Mouse (Mus musculus): ENCODE results near the gene Srpr. TPM values are rescaled to one million over a fixed set of nuclear protein-coding genes. Genes with fewer than 3 reads are reported as not detected.

Srpr gene
- polyA plus RNA-seq, 1 experiment from 2014 or later = 95.7 TPM

GRCm38 (mm10) chr9:35182832-35183231, 17.1 kb upstream of the Srpr start:
- H3K9ac ChIP-seq (ENCODE audit: low read depth, low read length) = no peak overlapping the region
- H3K9me3 ChIP-seq (replicated peaks; ENCODE audit: control insufficient read depth, low read length) = no peaks in the 10 kb centered on the region
- no peaks in the 10 kb centered on the region for H3K27me3 ChIP-seq (ENCODE audit: control insufficient read depth, insufficient read depth, low read length)
- 0 out of 2 replicates have a peak, but pooled peaks cover 2% of the 10 kb centered on the region for H3K36me3 ChIP-seq (ENCODE audit: control insufficient read depth, insufficient read depth, low read length)
- no peaks in the 10 kb centered on the region for H3K4me1 ChIP-seq (ENCODE audit: control insufficient read depth, insufficient read depth, low read length)
- WGBS (ENCODE audit: insufficient replicate concordance) = 58% methylated on average over 2 of the region's 2 CpGs
- H3K27ac ChIP-seq (ENCODE audit: low read depth, low read length) = no peak overlapping the region
- no peak for ATAC-seq (replicated peaks; ENCODE audit: insufficient number of reproducible peaks, low FRiP score, low TSS enrichment)
- no peak overlapping the region for H3K4me2 ChIP-seq
- H3K4me3 ChIP-seq (ENCODE audit: low read depth, low read length) = no peak overlapping the region

DNA sequence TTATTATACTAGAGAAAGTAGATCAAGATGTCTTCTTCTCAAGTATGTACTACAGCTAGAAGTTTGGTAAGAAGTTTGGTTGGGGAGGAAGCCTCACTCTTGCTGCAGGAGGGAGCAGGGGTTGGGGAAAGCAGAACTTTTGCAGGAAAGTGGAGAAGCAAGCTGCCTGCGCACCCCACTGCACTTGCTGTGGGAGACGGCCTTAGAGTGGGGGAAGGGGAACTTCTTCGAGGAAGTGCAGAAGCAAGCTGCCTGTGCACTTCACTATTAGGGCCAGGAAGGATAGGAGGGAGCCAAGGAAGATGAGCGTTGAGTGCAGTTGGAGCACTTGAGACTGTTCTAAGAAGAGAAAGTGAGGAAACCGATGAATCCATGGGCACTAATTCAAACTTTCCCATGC, 16.6 kb upstream of the Srpr start:
- Histone ChIP-seq H3K36me3 (ENCODE audit: control insufficient read depth, insufficient read depth, low read length) (peaks cover 3% of the 10 kb centered on the region; the same call in 1 of the 2 replicates), H3K27me3 (ENCODE audit: control insufficient read depth, insufficient read depth, low read length) (no peaks in the 10 kb centered on the region), H3K27ac (ENCODE audit: low read depth, low read length) (no peak overlapping the region), H3K9ac (ENCODE audit: low read depth, low read length) (no peak overlapping the region), H3K9me3 (replicated peaks; ENCODE audit: control insufficient read depth, low read length) (no peaks in the 10 kb centered on the region), H3K4me1 (ENCODE audit: control insufficient read depth, insufficient read depth, low read length) (no peaks in the 10 kb centered on the region), H3K4me3 (ENCODE audit: low read depth, low read length) (no peak overlapping the region), H3K4me2 (no peak overlapping the region)
- WGBS (ENCODE audit: insufficient replicate concordance) = 56% methylated on average over 5 of the region's 5 CpGs
- no peak for ATAC-seq (replicated peaks; ENCODE audit: insufficient number of reproducible peaks, low FRiP score, low TSS enrichment)

- ATAC-seq (replicated peaks; ENCODE audit: insufficient number of reproducible peaks, low FRiP score, low TSS enrichment) = no peak
- Histone ChIP-seq H3K9ac (ENCODE audit: low read depth, low read length) (no peak overlapping the region), H3K36me3 (ENCODE audit: control insufficient read depth, insufficient read depth, low read length) (peaks cover 14% of the 10 kb centered on the region; the same call in 1 of the 2 replicates), H3K9me3 (replicated peaks; ENCODE audit: control insufficient read depth, low read length) (no peaks in the 10 kb centered on the region), H3K27ac (ENCODE audit: low read depth, low read length) (no peak overlapping the region), H3K4me1 (ENCODE audit: control insufficient read depth, insufficient read depth, low read length) (no peaks in the 10 kb centered on the region), H3K4me2 (no peak overlapping the region), H3K27me3 (ENCODE audit: control insufficient read depth, insufficient read depth, low read length) (no peaks in the 10 kb centered on the region), H3K4me3 (ENCODE audit: low read depth, low read length) (no peak overlapping the region)
- 82% methylated on average over 4 of the region's 4 CpGs for WGBS (ENCODE audit: insufficient replicate concordance)
These were observed 13.5 kb upstream of the Srpr start for GRCm38 (mm10) chr9:35186430-35186829.

DNA sequence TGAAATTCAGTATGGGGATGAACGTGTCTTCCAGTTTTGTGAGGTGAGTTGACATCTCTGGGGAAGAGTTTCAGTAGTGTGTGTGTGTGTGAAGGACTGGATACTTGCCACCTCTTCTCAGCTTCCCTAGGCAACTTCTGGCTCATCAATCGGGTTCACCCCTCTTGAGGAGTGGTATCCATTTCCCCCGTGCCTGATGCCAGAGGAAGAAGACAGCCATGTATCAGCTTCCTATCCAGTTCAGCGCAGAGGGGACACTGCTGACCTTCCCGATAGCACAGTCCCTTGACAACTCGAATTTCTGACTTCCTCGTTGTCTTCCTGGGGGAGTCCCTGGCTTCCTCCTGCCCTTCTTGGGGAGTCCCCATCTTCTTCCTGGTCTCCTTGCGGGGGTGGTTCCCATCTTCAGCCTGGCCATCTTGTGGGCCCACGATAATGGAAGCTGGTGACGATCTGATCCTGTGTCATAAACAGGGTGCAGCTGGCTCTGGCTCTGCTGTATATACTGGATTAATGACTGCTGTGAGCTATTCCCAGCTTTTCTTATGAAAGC, 12.5 kb upstream of the Srpr start:
- Histone ChIP-seq H3K4me1 (ENCODE audit: control insufficient read depth, insufficient read depth, low read length) (no peaks in the 10 kb centered on the region), H3K27me3 (ENCODE audit: control insufficient read depth, insufficient read depth, low read length) (no peaks in the 10 kb centered on the region), H3K4me2 (no peak overlapping the region), H3K27ac (ENCODE audit: low read depth, low read length) (no peak overlapping the region), H3K36me3 (ENCODE audit: control insufficient read depth, insufficient read depth, low read length) (peaks cover 14% of the 10 kb centered on the region; the same call in 1 of the 2 replicates), H3K9me3 (replicated peaks; ENCODE audit: control insufficient read depth, low read length) (no peaks in the 10 kb centered on the region), H3K4me3 (ENCODE audit: low read depth, low read length) (no peak overlapping the region), H3K9ac (ENCODE audit: low read depth, low read length) (no peak overlapping the region)
- 84% methylated on average over 10 of the region's 10 CpGs for WGBS (ENCODE audit: insufficient replicate concordance)
- ATAC-seq (replicated peaks; ENCODE audit: insufficient number of reproducible peaks, low FRiP score, low TSS enrichment) = no peak

DNA sequence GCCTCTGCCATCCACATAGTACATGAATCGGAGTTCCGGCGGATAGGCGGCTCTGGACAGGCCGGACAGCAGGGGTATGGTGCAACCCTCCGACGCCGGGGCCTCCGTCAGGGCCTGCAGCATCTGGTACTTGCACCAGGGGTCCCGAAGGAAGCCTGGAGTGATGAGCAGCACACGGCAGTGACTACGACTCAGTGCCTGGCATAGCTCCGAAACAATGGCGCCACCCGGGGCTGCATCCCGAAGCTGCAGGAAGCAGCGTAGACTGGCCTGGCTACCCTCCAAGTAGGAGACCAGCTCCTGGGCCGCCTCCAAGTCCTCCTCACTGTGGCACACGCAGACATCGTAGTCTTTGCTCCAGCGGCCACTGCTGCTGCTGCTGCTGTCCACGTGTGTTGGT, 11.3 kb upstream of the Srpr start:
- ATAC-seq (replicated peaks; ENCODE audit: insufficient number of reproducible peaks, low FRiP score, low TSS enrichment) = no peak
- Histone ChIP-seq H3K27ac (ENCODE audit: low read depth, low read length) (no peak overlapping the region), H3K36me3 (ENCODE audit: control insufficient read depth, insufficient read depth, low read length) (peaks cover 14% of the 10 kb centered on the region; the same call in 1 of the 2 replicates), H3K9me3 (replicated peaks; ENCODE audit: control insufficient read depth, low read length) (no peaks in the 10 kb centered on the region), H3K4me1 (ENCODE audit: control insufficient read depth, insufficient read depth, low read length) (no peaks in the 10 kb centered on the region), H3K27me3 (ENCODE audit: control insufficient read depth, insufficient read depth, low read length) (no peaks in the 10 kb centered on the region), H3K4me2 (no peak overlapping the region), H3K9ac (ENCODE audit: low read depth, low read length) (no peak overlapping the region), H3K4me3 (ENCODE audit: low read depth, low read length) (no peak overlapping the region)
- 78% methylated on average over 22 of the region's 22 CpGs for WGBS (ENCODE audit: insufficient replicate concordance)

- peaks cover 12% of the 10 kb centered on the region; the same call in 1 of the 2 replicates for H3K36me3 ChIP-seq (ENCODE audit: control insufficient read depth, insufficient read depth, low read length)
- H3K9me3 ChIP-seq (replicated peaks; ENCODE audit: control insufficient read depth, low read length) = no peaks in the 10 kb centered on the region
- H3K4me3 ChIP-seq (ENCODE audit: low read depth, low read length) = no peak overlapping the region
- ATAC-seq (replicated peaks; ENCODE audit: insufficient number of reproducible peaks, low FRiP score, low TSS enrichment) = no peak
- H3K27me3 ChIP-seq (ENCODE audit: control insufficient read depth, insufficient read depth, low read length) = no peaks in the 10 kb centered on the region
- 77% methylated on average over 11 of the region's 11 CpGs for WGBS (ENCODE audit: insufficient replicate concordance)
- H3K27ac ChIP-seq (ENCODE audit: low read depth, low read length) = no peak overlapping the region
- no peak overlapping the region for H3K9ac ChIP-seq (ENCODE audit: low read depth, low read length)
- H3K4me2 ChIP-seq = no peak overlapping the region
- H3K4me1 ChIP-seq (ENCODE audit: control insufficient read depth, insufficient read depth, low read length) = no peaks in the 10 kb centered on the region
These were observed 6.9 kb upstream of the Srpr start for GRCm38 (mm10) chr9:35192983-35193542.

- Histone ChIP-seq H3K4me3 (ENCODE audit: low read depth, low read length) (no peak overlapping the region), H3K4me1 (ENCODE audit: control insufficient read depth, insufficient read depth, low read length) (no peaks in the 10 kb centered on the region), H3K4me2 (no peak overlapping the region), H3K27ac (ENCODE audit: low read depth, low read length) (no peak overlapping the region), H3K9ac (ENCODE audit: low read depth, low read length) (no peak overlapping the region), H3K9me3 (replicated peaks; ENCODE audit: control insufficient read depth, low read length) (no peaks in the 10 kb centered on the region), H3K36me3 (ENCODE audit: control insufficient read depth, insufficient read depth, low read length) (peaks cover 7% of the 10 kb centered on the region; the same call in 1 of the 2 replicates), H3K27me3 (ENCODE audit: control insufficient read depth, insufficient read depth, low read length) (no peaks in the 10 kb centered on the region)
- 88% methylated on average over 3 of the region's 3 CpGs for WGBS (ENCODE audit: insufficient replicate concordance)
- ATAC-seq (replicated peaks; ENCODE audit: insufficient number of reproducible peaks, low FRiP score, low TSS enrichment) = no peak
These were observed 5.9 kb upstream of the Srpr start for GRCm38 (mm10) chr9:35194048-35194447.

DNA sequence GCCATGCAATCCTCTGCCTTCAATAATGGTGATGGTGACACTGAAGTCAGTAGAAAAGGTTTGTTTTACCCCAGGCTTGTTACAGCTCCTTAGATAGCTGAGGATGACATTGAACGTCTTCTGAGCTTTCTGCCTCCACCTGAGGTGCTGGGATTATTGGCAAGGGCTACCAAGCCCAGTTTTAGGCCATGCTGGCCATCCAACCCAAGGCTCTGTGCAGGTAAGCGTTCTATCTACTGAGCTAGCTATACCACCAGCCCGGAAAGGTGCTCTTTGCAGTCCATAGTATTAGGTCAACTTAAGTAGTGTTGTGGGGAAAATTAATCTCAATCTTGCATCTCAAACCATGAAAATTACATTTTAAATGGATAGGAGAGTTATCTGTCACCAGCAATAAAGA, 2.4 kb upstream of the Srpr start:
- H3K4me3 ChIP-seq (ENCODE audit: low read depth, low read length) = no peak overlapping the region
- H3K4me2 ChIP-seq = no peak overlapping the region
- no peaks in the 10 kb centered on the region for H3K9me3 ChIP-seq (replicated peaks; ENCODE audit: control insufficient read depth, low read length)
- 86% methylated on average over 3 of the region's 3 CpGs for whole genome bisulfite sequencing (ENCODE audit: insufficient replicate concordance)
- no peaks in the 10 kb centered on the region for H3K27me3 ChIP-seq (ENCODE audit: control insufficient read depth, insufficient read depth, low read length)
- H3K27ac ChIP-seq (ENCODE audit: low read depth, low read length) = no peak overlapping the region
- no peaks in the 10 kb centered on the region for H3K36me3 ChIP-seq (ENCODE audit: control insufficient read depth, insufficient read depth, low read length)
- H3K9ac ChIP-seq (ENCODE audit: low read depth, low read length) = no peak overlapping the region
- no peak for ATAC-seq (replicated peaks; ENCODE audit: insufficient number of reproducible peaks, low FRiP score, low TSS enrichment)
- H3K4me1 ChIP-seq (ENCODE audit: control insufficient read depth, insufficient read depth, low read length) = peaks cover 8% of the 10 kb centered on the region; the same call in 1 of the 2 replicates

GRCm38 (mm10) chr9:35198351-35198750, 1.6 kb upstream of the Srpr start:
- Histone ChIP-seq H3K27me3 (ENCODE audit: control insufficient read depth, insufficient read depth, low read length) (no peaks in the 10 kb centered on the region), H3K4me3 (ENCODE audit: low read depth, low read length) (no peak overlapping the region), H3K9me3 (replicated peaks; ENCODE audit: control insufficient read depth, low read length) (no peaks in the 10 kb centered on the region), H3K9ac (ENCODE audit: low read depth, low read length) (no peak overlapping the region), H3K4me1 (ENCODE audit: control insufficient read depth, insufficient read depth, low read length) (peaks cover 12% of the 10 kb centered on the region; the same call in 1 of the 2 replicates), H3K36me3 (ENCODE audit: control insufficient read depth, insufficient read depth, low read length) (no peaks in the 10 kb centered on the region), H3K4me2 (no peak overlapping the region), H3K27ac (ENCODE audit: low read depth, low read length) (no peak overlapping the region)
- 75% methylated on average over 10 of the region's 10 CpGs for WGBS (ENCODE audit: insufficient replicate concordance)
- ATAC-seq (replicated peaks; ENCODE audit: insufficient number of reproducible peaks, low FRiP score, low TSS enrichment) = no peak
